Mouse (Mus musculus) retina, adult 2 months (tissue): ENCODE data around the gene Flrt2.

Source experiments
- DNase-seq: peaks from one replicate; pipeline ENCODE4 v3.0.0-alpha.2; 2012; ENCODE audit warnings: low read depth, low spot score

Gene Flrt2

GRCm38 (mm10) chr12:95737571-95737970, 45.5 kb downstream of the Flrt2 start:
- DNase-seq, result no peak

DNA sequence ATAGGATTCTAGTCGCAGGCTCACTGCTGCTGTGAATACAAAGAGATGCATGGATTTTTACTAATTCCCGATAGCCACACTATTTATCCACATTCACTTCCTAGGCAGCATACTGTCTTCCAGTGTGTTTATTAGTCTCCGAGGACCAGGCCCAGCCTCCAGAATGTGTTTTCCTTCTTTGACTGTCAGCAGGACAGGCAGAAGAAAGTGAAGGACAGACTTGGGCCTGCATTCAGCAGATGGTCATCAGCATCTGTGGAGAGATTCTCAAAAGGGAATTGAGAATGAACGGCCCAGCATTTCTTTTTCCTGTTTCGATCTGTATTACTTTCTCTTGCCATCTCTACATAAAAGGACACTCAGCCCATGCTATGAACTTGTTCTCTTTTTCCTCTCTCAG, 46.0 kb downstream of the Flrt2 start:
- no peak for DNase-seq

DNA sequence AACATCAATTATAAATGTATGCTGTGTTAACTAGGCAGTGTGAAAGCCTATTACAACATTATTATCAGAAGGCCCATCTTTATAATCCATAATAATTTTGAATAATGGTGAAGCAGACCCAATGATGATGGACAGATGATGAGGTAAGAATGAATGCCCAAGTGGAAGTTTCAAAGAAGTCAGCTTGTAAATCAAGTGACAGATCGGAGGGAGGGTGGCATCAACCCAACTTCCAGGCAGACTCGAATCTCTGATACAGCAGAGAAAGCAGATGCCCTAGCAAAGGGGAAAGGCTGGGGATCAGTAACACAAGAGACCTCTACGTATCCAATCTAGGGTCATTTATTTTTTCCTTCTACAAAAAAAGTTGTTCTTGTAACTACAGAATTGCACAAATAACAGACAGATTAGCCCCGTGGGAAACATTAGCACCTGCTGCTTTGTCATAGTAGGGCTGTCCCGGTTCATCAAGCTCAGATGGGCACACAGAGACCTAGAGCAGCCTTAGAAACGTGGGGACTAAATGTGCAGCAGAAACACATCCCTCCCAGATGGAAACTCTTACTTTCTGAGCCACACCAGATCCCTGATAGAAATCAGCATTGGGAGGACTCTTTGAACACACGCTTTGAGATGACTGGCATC, 46.6 kb downstream of the Flrt2 start:
- DNase-seq, result no peak

DNA sequence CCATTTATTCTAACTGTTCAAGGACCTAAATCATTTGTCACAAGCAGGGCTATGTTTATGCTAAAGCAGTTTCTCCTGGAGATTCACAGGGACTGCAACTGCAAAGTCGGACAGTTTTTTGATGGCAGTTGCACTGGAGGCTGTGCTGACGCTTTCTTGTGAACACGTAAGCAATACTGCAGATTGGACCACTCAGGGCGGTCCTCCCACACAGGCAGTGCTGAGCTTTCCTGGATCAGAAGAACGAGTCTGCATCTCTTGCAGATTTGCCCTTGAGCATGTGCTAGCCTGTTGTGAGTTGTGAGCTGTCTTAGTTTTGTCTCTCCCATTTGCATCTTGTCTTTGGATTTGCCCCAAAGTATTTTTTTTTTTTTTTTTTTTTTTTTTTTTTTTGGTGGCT, 47.7 kb downstream of the Flrt2 start:
- no peak for DNase-seq

- no peak for DNase-seq
Measured at GRCm38 (mm10) chr12:95741296-95741695, 49.3 kb downstream of the Flrt2 start.

- no peak for DNase-seq
Measured at GRCm38 (mm10) chr12:95744307-95744706, 52.3 kb downstream of the Flrt2 start.

DNA sequence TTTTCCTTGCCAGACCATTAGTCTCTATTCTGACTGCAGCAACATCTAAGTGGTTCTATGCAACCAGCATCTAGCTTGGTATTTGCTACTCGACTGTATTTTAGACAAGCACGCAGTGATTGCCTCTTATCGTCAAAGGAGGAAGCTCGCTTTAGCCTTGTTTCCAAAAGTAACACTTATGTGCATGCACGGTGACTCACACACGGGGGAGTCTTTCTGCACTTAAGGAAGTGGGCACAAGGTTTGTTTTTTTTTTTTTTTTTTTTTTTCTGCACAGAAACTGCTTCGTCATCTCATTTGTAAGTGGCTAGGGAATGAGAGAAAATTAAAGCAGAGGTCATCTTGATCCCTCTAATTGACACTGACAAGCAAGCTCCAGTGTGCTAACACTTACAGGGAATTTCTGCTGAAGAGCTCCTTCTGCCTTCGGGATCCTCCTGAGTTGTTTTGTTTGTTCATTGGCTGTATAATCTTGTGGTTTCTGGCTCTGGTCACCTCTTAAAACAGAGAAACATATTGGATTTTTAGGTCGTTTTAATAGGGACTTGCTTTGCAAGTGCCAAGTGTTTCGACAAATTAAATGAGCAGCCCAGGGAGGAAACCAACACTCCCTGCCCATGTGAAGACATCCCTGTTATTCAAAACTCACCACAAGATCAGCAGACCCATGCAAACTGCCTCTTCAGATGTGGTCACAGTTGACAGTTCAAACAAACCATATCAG, 55.0 kb downstream of the Flrt2 start:
- DNase-seq, result no peak

DNA sequence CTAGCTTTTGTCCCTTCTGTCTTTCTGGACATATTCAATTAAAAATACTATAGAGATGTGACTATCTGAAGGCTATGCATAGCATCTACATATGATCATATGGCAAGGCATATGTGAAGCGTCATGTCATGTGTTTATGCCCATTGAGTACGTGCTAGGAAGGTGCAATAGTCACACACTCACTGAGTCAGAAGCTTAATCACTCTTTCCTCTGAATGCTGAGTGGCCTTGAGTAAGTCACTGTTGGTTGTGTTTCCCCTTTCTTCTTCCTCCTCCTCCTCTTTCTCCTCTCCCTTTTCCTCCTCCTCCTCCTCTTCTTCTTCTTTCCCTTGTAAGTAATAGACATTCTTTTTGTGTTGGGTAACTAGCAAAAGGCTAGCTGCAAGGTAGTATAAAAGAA, 56.7 kb downstream of the Flrt2 start:
- DNase-seq, result no peak

- DNase-seq, result no peak
Measured at GRCm38 (mm10) chr12:95749248-95749647, 57.2 kb downstream of the Flrt2 start.

DNA sequence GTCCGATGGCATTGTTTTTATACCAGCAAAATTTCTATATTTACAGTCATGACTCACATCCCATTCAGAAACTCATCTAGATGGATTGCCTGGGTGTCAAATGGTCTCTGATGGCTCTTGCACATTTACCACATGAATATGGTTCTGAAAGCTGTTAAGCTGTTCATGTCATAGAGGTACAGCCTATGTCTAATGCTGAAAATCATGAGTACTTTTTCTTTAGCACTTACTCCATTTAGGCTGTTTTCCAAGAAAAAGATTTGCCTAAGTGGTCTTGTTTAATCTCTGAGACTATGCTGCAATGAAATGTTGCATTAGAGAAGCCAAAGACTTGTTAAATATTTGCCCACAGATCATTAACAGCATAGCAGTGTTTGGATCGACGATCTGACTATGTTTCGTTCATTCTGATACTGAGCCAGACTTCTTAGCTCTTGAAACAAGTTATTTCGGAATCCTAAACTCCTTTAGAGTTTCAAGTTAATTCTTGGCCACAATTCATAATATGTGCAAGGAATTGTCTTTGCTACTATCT, 67.3 kb downstream of the Flrt2 start:
- DNase-seq, result no peak

DNA sequence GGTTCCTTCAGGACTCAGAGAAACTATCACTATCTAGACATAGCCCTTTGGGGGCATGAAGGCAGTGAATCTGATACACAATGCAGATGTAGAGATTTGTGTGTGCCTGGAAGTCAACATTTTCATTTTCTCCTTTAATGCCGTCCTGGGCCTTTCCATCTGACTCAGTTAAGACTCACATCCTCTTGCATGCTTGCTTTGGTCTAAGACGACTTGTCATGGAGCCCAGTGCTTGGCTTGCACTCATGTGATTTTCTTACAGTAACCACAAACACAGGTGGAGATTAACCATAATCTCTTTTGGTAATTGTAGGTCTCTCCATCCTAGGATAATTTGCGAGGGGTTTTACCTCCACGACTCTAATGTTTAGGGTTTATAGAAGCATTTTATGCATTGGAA, 73.2 kb downstream of the Flrt2 start:
- no peak for DNase-seq

GRCm38 (mm10) chr12:95769041-95769440, 77.0 kb downstream of the Flrt2 start:
- no peak for DNase-seq

GRCm38 (mm10) chr12:95770251-95770650, 78.2 kb downstream of the Flrt2 start:
- DNase-seq, result no peak

DNA sequence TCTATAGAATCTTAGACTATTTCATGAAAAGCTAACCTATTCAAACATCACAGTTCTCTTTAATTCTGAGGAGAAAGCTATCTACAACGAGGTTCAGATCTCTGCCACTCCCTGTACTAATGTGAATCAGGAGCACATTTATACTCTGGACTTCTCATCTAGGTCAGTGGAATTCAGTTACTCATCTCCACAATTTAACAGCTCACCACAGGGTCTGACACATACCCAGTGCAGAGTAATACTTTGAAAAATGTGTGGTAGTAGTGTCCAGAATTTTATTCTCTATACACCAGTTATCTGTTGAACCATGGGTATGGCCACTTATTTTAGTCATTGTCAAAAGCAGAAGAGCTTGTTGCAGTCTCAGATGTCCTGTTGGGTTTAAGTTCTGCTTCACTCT, 98.1 kb downstream of the Flrt2 start:
- no peak for DNase-seq

DNA sequence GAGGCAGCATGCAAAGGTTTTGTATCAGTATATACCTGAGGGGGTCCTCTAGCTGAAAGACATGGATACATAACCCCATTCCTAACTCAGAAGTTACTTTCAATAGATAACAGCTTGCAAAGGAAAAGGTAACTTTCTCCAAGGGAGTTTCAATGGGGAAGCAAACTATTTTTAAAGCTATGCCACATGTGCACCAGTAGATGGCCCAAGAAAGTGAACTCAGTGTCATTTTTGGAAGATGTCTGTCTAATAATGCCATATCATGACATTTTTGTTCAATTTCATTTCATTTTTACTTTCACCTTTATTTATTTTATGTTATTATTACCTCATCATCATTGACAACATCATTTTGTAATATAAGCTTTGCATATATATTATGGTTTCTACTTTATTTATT, 124.6 kb downstream of the Flrt2 start:
- DNase-seq, result no peak
